Mouse (Mus musculus): ENCODE measurements around the gene Adap1.
"Not testable (repeated sequence)": the region's sequence is repeated elsewhere in the genome, so short reads cannot be mapped to it uniquely, and the experiment has no call there.

Gene Adap1

DNA sequence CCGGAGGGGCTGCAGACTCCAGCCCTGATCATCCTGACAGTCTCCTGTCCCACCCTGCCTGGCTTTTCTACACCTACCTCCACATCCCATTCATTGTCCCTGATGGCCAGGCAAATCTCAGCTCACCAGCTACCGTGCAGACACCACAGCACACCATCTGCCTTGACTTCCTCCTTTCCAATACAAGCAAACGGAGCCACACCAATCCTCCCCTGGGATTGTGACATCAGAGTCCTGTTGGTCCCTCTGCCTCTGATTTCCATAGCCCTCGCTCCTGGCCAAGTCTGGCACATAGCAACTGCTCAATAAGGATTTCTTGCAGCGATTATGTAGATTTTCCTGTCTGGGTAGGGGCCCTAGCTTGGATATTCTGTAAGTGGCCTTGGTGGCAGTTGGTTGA, 25.7 kb upstream of the Adap1 start, which contains the start of gene Cox19:
TSS of gene Cox19 (minus strand) at position 285 of the 400 bp plus-strand sequence.
- no peak for DNase-seq (ENCODE audit: low spot score)

DNA sequence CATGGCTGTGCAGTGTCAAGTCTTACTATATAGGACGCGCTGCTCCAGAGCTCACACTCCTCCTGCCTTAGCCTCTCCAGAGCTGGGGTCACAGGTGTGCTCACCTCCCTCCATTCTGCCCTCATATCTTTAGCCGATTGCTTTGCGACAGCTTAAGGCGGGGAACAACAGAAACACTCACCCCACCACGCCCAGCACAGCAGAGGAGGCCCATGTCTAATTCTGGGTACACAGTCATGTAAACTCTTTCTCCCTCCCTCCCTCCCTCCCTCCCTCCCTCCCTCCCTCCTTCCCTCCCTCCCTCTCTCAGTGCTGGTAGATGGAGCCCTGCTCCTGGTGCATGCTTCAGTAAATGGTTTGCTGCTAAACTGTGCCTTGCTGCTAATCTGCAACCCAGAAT, 24.3 kb upstream of the Adap1 start:
- DNase-seq (ENCODE audit: low spot score), result no peak

DNA sequence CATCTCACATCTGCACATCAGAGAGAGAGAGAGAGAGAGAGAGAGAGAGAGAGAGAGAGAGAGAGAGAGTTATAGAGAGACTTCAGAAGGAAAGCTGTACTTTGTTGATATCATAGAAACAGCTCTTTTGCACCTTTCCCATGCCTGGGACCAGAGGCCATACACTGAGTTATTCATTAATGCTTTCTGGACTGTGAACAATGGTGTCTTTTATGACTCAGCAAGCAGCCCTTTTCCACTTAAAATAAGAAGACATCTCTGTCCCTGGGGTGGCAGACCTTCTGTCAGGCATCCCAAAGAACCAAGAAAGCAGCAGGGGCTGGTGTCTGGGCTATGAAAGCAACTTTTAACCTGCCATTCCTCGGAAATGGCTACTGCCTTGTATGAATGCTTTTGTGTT, 21.8 kb upstream of the Adap1 start:
- no peak for DNase-seq (ENCODE audit: low spot score)

DNA sequence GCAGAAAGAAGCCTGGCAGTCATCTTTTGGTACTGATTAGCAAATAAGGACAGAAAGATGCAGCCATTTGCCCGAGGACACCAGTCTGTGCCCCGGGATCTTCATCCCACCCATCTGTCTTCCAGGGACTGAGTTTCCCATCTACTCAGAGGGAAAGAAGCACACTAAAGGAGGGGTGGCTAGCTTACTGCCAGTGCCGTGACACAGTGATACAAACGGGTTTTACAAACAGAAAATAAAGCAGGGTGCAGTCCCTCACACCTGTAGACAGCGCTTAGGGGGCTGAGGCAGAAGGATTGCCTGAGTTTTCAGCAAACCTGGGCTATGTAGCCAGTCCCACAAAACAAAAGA, 19.9 kb upstream of the Adap1 start:
- DNase-seq (ENCODE audit: low spot score), result no peak

DNA sequence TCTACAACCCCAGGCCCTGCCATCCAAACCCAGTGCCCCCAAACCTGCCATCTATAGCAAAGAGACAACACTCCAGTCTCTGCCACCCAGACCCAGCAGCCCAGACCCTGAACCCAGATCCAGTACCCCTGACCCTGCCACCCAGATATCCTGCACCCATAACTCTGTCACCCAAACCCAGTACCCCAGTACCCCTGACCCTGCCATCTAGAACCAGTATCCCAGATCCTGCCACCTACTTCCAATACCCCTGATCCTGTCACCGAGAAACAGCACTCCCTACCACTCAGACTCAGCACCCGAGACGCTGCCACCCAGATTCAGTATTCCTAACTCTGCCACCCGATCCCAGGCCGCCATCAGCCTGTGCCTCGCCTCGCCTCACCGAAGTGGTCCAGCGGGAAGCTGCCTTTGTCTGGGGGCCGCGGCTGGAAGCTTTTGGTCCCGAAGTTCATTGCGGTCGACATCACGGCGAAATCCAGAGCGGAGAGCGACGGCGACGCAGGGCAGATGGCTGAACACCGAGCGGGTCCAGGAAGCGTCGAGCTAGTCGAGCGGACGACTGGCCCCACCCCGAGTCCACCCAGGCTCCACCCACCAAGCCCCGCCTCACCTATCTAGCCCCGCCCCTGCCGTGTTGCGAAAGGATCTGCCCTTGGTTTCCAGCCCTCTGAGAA, 19.4 kb upstream of the Adap1 start:
- DNase-seq (ENCODE audit: low spot score), result peak; percentile 87

DNA sequence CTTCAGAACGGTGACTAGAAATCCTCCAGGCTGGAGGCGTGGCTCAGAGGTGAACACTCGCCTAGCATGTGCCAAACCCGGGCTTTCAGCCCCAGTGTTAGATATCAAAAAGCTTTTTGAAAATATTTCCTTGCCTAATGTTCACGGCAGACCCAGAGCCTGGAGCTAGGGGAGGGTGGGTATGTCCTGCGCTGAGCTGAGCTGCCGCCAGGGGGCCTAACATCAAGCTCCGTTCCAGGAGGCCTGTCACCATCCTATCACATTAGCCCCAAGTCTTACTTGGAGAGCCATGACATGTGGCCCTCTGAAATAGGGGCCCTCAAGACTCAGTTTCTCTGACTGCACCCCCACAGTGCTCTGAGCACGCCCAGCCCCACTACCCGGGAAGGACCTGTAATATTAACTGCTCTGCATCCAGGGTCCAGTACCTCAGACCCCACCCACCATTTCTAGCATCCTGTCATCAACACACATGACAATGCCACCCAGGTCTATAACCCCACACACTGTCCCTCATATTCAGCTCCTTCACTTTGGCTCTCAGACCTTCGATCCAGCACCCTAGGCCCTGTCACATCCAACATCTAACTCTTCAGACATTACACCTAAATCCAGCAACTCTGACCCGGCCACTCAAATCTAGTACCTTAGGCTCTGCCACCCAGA, 18.7 kb upstream of the Adap1 start:
- DNase-seq (ENCODE audit: low spot score), result no peak

DNA sequence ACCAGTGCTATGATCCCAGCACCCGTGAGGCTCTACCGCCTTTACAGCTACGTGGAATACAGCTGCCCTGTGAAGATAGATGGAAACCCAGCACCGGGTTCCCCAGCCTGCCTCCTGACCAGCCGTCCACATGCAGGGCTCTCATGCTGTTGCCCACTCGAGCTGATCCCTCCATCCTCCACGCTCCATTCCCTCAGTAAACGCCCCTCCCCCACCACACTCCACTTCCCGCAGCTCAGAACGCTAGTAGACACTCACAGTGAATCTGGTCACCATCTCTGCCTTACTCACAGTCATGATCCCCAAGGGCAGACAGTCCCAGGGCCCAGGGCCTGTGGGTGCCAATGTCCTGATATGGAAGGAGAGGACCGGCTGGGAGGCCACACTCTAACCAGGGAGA, 13.5 kb upstream of the Adap1 start:
- DNase-seq (ENCODE audit: low spot score), result no peak

DNA sequence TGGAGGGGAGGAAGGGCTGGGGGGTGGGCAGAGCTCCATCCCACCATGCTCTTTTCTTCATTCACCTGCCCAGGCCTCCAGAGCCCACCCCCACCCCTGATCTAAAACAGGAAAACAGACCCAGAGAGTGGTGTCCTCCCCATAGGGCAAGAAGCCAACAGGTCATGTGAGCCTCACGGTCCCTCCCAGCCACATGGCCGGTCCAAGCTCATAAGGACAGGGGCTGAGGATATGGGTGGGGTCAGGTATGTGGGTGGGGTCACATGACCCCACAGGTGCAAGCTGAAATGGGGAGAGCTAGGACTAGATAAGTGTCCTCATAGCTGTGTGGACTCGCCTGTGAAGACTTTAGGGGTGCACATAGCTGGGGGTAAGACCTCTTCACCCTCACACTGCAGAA, 13.0 kb upstream of the Adap1 start:
- DNase-seq (ENCODE audit: low spot score), result no peak

DNA sequence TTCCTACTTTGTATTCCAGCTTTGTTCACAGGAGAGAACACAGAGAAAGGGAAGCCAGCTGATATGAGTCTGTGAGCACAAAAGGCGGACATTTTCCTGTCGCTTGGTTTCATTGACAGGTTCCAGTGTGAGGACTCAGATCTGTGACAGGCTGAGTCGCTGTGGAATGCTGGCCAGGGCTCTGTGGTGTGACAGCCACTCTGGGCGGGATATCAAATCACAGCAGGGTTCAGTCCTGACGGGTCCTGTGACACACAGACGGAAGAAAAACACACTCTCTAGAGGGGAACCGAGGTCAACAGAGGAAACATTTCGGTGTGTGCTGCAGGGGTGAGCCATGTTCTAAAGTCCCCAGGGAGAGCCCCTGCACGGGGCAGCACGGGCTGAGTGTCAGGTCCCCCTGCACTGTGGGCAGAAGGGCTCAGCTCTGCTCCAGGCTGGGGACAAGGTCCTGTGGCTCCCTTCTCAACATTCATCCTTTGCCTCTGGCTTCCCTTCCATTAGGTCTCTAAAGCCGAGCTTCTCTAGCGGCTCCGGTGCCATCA, 12.5 kb upstream of the Adap1 start:
- DNase-seq (ENCODE audit: low spot score), result no peak

DNA sequence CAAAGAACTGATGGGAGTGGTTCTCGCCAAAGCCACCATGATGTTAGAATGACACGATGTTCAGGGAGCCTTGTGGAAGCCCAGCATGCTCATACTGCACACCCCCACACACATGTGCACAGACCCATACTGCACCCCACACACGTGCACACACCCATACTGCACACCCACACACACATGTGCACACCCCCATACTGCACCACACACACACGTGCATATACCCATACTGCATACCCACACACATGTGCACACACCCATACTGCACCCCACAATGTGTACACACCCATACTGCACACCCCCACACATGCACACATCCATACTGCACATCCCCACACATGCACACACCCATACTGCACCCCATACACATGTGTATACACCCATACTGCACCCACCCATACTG, 10.2 kb upstream of the Adap1 start:
- no peak for DNase-seq (ENCODE audit: low spot score)

DNA sequence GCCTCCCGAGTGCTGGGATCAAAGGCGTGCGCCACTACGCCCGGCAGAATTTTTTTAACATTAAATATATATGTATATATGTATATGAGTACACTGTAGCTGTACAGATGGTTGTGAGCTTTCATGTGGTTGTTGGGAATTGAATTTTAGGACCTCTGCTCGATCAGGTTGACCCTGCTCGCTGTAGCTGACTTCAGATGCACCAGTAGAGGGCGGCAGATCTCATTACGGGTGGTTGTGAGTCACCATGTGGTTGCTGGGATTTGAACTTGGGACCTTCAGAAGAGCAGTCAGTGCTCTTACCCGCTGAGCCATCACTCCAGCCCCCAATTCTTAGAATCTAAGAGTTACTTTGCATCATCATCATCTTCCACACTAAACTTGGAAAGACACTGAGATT, 9.0 kb upstream of the Adap1 start:
- DNase-seq (ENCODE audit: low spot score), result not testable (repeated sequence)

DNA sequence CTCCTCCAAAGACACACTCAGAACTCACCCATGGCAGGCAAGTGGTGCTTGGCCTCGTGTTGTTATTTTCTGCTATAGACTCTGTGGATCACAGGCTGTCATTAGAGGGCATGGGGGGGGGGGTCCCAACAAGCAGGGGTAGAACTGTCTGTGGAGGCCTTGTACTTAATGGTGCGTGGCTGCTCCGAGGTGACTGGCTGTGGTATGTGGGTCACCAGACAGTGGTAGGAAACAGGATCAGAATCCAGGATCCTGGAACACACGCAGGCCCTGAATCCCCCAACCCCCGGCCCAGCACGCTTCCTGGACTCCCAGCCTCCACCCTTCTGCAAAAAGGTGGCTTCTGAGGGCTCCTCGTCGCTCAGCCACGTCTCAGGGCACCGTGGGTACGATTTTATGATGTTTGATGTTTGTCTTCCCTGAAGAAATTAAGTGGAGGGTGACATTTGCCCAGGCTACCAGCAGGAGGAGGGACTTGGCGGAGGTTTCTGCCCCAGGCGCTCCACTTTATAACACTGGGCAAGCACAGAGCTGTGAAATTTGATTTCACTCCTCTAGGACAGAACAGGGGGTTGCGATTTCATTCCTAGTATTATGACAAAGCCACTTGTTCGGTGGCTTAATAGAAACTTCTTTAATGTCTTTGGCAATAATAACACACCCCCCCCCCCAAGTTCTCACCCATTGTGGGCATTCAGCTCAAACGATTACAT, 8.0 kb upstream of the Adap1 start:
- DNase-seq (ENCODE audit: low spot score), result no peak

DNA sequence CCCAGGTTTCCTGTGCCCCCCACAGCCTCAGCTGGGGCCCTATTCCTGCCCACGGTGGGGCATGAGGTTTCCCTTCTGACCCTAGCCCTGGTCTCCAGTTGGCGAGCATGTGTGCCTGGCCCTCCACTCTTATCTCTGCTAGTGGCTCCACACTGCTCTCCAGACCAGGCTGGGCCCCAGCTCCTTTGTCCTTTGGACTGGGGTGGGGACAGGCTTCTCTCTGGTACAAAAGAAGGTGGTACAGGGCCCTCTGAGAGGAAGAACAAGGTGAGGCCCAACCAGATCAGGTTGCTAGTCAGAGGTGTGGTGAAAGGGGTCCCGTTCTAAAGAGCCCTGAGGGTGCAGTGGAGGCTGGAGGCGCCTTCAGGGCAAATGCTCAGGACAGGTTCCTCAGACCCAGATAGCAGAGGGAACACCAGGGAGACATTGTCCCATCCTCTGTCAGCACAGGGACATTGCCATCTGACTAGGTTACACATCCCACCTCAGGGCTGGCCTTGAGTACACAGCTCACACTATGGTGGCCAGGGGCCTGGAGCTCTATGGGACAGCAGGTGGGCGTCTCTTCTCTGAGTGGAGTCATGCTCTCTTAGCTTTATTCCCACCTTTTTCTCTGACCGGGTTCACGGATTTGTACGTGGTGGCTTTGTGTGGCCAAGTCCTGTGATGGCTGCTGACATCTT, 7.3 kb upstream of the Adap1 start:
- DNase-seq (ENCODE audit: low spot score), result no peak

DNA sequence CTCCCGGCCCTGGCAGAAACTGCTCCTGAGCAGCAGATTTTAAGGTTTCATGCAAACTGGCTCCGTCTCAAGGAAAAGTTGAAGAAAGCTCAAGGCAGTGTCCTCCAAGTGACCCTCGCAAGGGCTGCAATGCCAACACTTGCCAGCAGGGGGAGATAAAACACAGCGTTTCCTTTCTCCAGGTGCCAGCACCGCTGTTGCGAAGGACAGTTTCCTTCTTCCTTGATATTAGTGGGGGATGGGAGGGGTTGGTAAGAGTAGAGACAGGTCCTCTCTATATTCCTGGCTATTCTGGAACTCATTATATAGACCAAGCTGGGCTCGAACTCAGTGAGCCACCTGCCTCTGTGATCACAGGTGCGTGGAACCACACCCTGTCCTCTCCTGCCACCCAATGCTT, 6.3 kb upstream of the Adap1 start:
- DNase-seq (ENCODE audit: low spot score), result peak; percentile 79

DNA sequence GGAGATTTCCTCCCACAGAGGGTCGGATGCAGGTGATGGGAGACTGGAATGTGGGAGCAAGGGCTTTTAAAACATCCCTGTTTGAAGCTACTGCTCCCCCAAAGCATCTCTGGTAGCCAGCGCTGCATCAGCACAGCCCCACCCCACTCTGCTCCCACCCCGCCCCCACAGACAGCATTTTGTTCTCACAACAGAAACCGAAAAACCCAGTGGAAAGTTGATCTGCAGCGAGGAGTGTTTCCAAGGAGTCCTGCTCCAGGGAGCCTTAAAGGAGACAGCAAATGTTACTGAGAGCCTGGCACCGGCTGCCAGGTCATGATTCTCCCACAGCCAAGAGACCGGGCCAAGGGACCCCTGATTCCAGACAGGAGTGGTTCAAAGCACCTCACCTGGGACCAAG, 5.3 kb upstream of the Adap1 start:
- DNase-seq (ENCODE audit: low spot score), result no peak

DNA sequence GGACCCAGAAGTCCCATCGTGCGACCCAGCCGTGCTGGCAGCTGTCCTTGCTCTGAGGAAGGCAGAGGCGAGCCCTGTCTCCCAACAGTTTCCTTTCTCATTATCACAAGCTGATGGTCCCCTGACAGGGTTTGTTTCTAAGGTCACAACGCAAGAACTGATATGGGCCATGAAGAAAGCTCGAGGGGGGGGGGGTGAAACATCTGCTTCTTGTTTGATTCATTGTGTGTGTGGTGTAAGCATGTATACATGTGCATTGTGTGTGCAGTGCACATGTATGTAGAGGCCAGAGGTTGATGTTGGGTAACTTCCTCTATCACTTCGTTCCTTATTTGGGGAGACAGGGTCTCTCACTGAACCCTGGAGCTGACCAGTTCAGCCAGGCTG, 2.2 kb upstream of the Adap1 start:
- DNase-seq (ENCODE audit: low spot score), result no peak

DNA sequence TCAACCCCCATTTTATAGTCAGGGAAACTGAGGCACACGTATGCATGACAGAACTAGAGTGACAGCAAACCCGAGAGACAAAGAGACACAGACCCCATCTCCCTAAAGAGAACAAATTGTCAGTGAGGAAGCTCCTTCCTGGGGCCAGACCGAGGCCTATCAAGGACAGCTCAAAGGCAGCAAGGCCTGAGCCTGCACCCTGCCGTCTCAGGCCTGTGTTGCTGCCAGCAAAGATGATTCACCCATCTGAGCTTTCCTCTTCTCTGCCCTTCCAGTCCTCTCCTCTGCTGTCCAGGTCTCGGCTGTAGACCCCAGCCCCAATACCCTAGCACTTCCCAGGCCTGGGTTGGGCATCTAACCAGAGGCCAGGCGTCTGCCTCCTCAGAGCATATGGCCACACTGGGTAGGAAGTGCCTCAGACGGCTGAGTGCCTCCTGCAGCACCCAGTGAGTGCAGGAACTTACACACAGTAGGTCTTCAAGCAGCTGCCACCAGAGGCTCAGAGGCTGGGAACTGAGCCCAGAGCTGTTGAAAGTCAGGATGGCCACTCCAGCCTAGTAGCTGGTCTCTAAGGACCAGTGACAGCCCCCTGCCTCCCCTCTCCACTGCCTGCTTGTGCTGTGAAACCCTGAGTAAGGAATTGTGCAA, 1.7 kb upstream of the Adap1 start:
- no peak for DNase-seq (ENCODE audit: low spot score)

DNA sequence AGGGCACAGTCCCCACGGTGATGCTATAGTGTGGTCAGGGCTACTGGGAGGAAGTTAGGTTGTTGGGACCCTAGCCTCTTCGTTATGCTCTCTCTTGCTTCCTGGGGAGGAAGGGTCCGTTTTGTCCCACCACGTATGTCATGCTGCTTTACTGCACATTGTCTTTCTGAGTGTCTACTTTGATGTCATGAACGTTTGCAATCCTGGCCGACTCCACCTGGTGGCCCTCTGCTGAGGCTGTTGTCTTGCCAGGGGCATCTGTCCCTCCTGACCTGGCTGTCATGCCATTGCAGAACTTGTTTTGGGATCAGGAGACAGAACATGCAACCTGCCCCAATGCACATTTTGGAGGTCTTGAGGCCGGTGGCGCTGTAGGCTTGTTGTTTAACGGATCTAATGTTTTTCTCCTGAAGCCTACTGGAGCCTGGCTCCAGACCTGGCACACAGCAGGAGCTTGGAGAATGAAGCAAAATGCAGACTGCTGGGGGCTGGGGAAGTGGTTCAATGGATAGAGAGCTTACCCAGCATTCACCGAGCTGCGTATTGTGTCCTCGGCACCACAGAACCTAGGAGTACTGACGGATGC, 782 bp upstream of the Adap1 start:
- no peak for DNase-seq (ENCODE audit: low spot score)

DNA sequence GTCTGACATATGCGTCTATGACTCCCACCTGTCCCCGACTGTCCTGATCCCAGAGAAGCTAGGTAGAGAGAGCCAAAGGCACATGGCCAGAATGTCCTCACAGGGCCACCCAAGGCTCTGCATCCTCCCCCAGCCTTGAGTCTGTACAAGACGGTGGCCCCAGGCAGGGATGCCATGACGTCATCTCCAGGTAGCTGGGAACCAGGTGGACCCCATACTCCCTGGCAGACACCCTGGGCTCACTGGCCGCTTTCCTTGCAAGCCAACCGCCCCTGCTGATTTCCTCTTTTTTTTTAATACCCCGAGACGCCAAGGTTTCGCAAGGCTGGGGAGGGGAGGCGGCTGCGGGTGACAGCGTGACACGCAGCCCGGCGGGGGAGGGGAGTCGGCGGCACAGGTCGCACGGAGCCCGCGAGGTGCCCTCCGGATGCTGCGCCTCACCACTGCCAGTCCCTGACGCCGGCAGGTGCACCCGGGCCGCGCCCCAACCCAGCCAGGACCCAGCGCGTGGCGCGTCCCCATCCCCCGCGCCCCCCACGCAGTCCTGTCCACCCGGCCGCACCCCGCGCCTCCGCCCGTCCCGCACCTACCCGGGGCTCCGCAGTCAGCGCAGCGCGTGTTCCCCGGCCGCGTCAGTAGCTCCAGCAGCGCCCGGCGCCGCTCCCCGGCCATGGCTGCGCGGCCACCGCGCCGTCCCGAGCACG, 579 bp downstream of the Adap1 start:
- DNase-seq (ENCODE audit: low spot score), result no peak

DNA sequence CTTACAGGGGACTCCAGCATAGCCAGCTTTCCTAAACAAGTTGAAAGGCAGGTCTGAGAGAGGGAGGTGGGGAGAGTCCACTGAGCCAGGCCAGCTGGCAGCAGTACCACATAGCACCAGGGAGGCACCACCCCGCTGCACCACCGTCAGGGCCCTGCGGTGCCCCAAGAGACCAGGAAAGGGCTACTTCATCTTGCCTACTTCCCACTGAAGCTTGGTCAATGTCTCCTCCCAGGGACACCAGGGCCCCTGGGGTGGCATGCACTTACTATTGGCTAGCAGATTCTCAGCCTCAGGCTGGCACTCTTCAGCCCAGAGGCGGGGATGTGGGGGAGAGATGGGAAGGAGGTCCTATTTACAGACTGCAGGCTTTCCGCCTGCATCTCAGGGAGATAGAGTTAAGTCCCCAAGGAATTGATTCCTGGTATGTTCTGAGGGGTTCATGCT, 1.4 kb downstream of the Adap1 start:
- DNase-seq (ENCODE audit: low spot score), result no peak

Data from ovary, postnatal 10 days (tissue).